Comparison of ENCODE assay signal across 21 mouse cellular contexts in the genomic region with DNA sequence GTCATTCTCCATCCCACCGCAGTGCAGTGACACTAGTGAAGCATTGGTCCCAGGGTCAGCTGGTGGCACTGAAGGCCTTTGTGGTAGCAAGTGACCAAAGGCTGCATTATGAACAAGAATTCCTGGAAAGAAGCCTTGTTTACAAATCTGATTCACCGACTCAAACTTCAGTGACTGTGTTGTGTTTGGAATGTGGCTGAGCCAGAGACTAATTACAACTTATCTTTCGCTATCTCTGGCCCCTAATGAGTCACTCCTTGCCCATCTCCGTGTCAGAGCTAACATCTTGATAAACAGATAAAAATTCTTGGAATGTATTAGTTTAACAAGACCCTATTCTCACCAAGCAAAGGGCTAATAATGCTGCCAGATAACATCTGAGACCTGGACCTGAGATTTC. TPM values are rescaled to one million over a fixed set of nuclear protein-coding genes. Genes with fewer than 3 reads are reported as not detected.
DNase-seq lines count a peak whose midpoint lies in the region; ATAC-seq and TF ChIP-seq lines count a peak whose summit lies in the region.
"Had no signal": no experiment of that assay in that cellular context is flagged by ENCODE, and none has a peak within 500 bp of the region (broad histone marks: within the 10 kb centered on the region; RNA-seq: fewer than 3 reads in every experiment).

No protein-coding gene starts in this region.

- DNase-seq in hindbrain, embryonic 10.5 days (ENCODE audit: low spot score) = no peak
- peak; percentile 8 for DNase-seq in 3134 (ENCODE audit: extremely low read depth, insufficient read length, low spot score)
- no peak for DNase-seq in Patski (ENCODE audit: low read depth, low spot score)
- DNase-seq in cerebellum, adult 11 months = no peak
- no peak for DNase-seq in liver
- DNase-seq in forebrain, postnatal 0 days = no peak
- DNase-seq: B cell, adult 2 months; cerebellum, adult 18-20 months; cerebellum, adult 9-11 months; cerebellum, postnatal 36 days; gastrocnemius, postnatal 36 days; heart, adult 11 months; heart, postnatal 4 days; kidney, adult 18-20 months had no signal

- CTCF ChIA-PET in Patski (lab: Charles Lee) = interaction anchor here (1.3 kb wide), 1 partner anchor 130 kb away, joined by 3 read pairs; no protein-coding TSS in a partner anchor

- no peaks in the 10 kb centered on the region for H3K79me2 ChIP-seq in C2C12 (ENCODE audit: control insufficient read depth, insufficient read depth)

- no peak overlapping the region for H3ac ChIP-seq in C2C12 (ENCODE audit: control insufficient read depth, insufficient read length, low read depth)

- no peak overlapping the region for H3K4me2 ChIP-seq in hindbrain, embryonic 12.5 days (replicated peaks)
- H3K4me2 ChIP-seq in forebrain, postnatal 0 days (ENCODE audit: low read depth) = no peak overlapping the region
- H3K4me2 ChIP-seq: embryonic facial prominence, embryonic 13.5 days; forebrain, embryonic 13.5 days; heart, embryonic 13.5 days; hindbrain, embryonic 14.5 days; intestine, embryonic 15.5 days had no signal

- no peaks in the 10 kb centered on the region for H3K27me3 ChIP-seq in hindbrain, embryonic 10.5 days (ENCODE audit: insufficient read depth, poor library complexity, severe bottlenecking)
- no peaks in the 10 kb centered on the region for H3K27me3 ChIP-seq in hindbrain, embryonic 12.5 days
- H3K27me3 ChIP-seq in C2C12 (ENCODE audit: control insufficient read depth, insufficient read depth, insufficient read length) (no peaks in the 10 kb centered on the region), Patski (no peaks in the 10 kb centered on the region)
- no peaks in the 10 kb centered on the region for H3K27me3 ChIP-seq in forebrain, postnatal 0 days (ENCODE audit: insufficient read depth, low read length)
- H3K27me3 ChIP-seq: embryonic facial prominence, embryonic 13.5 days; forebrain, embryonic 13.5 days; heart, embryonic 13.5 days; intestine, embryonic 15.5 days had no signal

- no peaks in the 10 kb centered on the region for H3K79me3 ChIP-seq in C2C12 (ENCODE audit: low read depth)

- no peaks in the 10 kb centered on the region for H3K36me3 ChIP-seq in hindbrain, embryonic 10.5 days
- no peaks in the 10 kb centered on the region for H3K36me3 ChIP-seq in hindbrain, embryonic 12.5 days
- H3K36me3 ChIP-seq in C2C12 (ENCODE audit: control insufficient read depth, insufficient read depth) = no peaks in the 10 kb centered on the region
- no peaks in the 10 kb centered on the region for H3K36me3 ChIP-seq in forebrain, postnatal 0 days (ENCODE audit: insufficient read depth)
- H3K36me3 ChIP-seq: embryonic facial prominence, embryonic 13.5 days; heart, embryonic 13.5 days; intestine, embryonic 15.5 days had no signal

- WGBS in hindbrain, embryonic 10.5 days = 78% methylated on average over 4 of the region's 4 CpGs
- 76% methylated on average over 4 of the region's 4 CpGs for WGBS in hindbrain, embryonic 12.5 days
- 74% methylated on average over 4 of the region's 4 CpGs for WGBS in forebrain, postnatal 0 days

- no peak for ATAC-seq in hindbrain, embryonic 12.5 days (ENCODE audit: low FRiP score)
- peak; percentile 61 for ATAC-seq in Patski
- ATAC-seq in forebrain, postnatal 0 days = no peak
- ATAC-seq: forebrain, embryonic 13.5 days had no signal

- H3K4me3 ChIP-seq in hindbrain, embryonic 10.5 days = no peak overlapping the region
- H3K4me3 ChIP-seq in hindbrain, embryonic 12.5 days = no peak overlapping the region
- H3K4me3 ChIP-seq in C2C12 (ENCODE audit: insufficient read depth, poor library complexity, severe bottlenecking) = no peak overlapping the region
- no peak overlapping the region for H3K4me3 ChIP-seq in forebrain, postnatal 0 days (ENCODE audit: low read depth, low read length)
- H3K4me3 ChIP-seq: embryonic facial prominence, embryonic 13.5 days; forebrain, embryonic 13.5 days; heart, embryonic 13.5 days; intestine, embryonic 15.5 days had no signal

- H3K27ac ChIP-seq in hindbrain, embryonic 10.5 days = 0 out of 2 replicates have a peak overlapping the region, but pooled peaks have one; percentile 1
- H3K27ac ChIP-seq in hindbrain, embryonic 12.5 days = no peak overlapping the region
- H3K27ac ChIP-seq in forebrain, postnatal 0 days (ENCODE audit: low read depth, low read length) = no peak overlapping the region
- H3K27ac ChIP-seq: embryonic facial prominence, embryonic 13.5 days; forebrain, embryonic 13.5 days; heart, embryonic 13.5 days; hindbrain, embryonic 14.5 days; intestine, embryonic 15.5 days had no signal

- POLR2A ChIA-PET in Patski (lab: Charles Lee) = interaction anchor here (1.0 kb wide), 1 partner anchor 17 kb away, joined by 3 read pairs; no protein-coding TSS in a partner anchor

- in situ Hi-C loops in Patski (cut with MboI; ENCODE audit: low pct_unique_long_range_greater_than_20kb) = no loop called here

- H3K9me3 ChIP-seq in hindbrain, embryonic 10.5 days = no peaks in the 10 kb centered on the region
- no peaks in the 10 kb centered on the region for H3K9me3 ChIP-seq in hindbrain, embryonic 12.5 days (replicated peaks)
- no peaks in the 10 kb centered on the region for H3K9me3 ChIP-seq in forebrain, postnatal 0 days (ENCODE audit: low read length)
- H3K9me3 ChIP-seq: embryonic facial prominence, embryonic 13.5 days; forebrain, embryonic 13.5 days; heart, embryonic 13.5 days; intestine, embryonic 15.5 days had no signal

- H3K9ac ChIP-seq in hindbrain, embryonic 12.5 days = no peak overlapping the region
- no peak overlapping the region for H3K9ac ChIP-seq in forebrain, postnatal 0 days
- H3K9ac ChIP-seq: embryonic facial prominence, embryonic 13.5 days; forebrain, embryonic 13.5 days; heart, embryonic 13.5 days; hindbrain, embryonic 14.5 days; intestine, embryonic 15.5 days had no signal

- TF ChIP-seq CTCF in C2C12 (IDR thresholded peaks at IDR 0.05; ENCODE audit: control insufficient read depth, insufficient read depth, insufficient read length) (no peak), Patski (IDR thresholded peaks at IDR 0.05) (no peak)
- no peak for TF ChIP-seq CTCF in forebrain, postnatal 0 days (IDR thresholded peaks at IDR 0.05; ENCODE audit: low read depth)

- H3K4me1 ChIP-seq in hindbrain, embryonic 10.5 days (replicated peaks) = peaks cover 25% of the 10 kb centered on the region
- peaks cover 5% of the 10 kb centered on the region for H3K4me1 ChIP-seq in hindbrain, embryonic 12.5 days
- no peaks in the 10 kb centered on the region for H3K4me1 ChIP-seq in forebrain, postnatal 0 days (ENCODE audit: insufficient read depth)

TF ChIP-seq in C2C12, 6 proteins besides CTCF, POLR2A, EP300 and RAD21:
- TF ChIP-seq FOSL1 (IDR thresholded peaks at IDR 0.05; ENCODE audit: insufficient read depth, low read length, poor library complexity, severe bottlenecking) (peak; percentile 48), MYOD1 (IDR thresholded peaks at IDR 0.05; ENCODE audit: control insufficient read depth, insufficient read length, low read depth) (peak; percentile 7), CEBPB (IDR thresholded peaks at IDR 0.05; ENCODE audit: low read depth) (no peak)

RNA-seq across cellular contexts. Expression of a gene that starts 27.6 kb away (rescaled TPM):
- polyA plus RNA-seq in hindbrain, embryonic 10.5 days (2016; fragmentation: Nextera tagmentation; extraction: Ambion mirVana) = 22.0 and 25.9 TPM in 2 replicates
- polyA plus RNA-seq in hindbrain, embryonic 12.5 days (2016; fragmentation: Nextera tagmentation; extraction: Ambion mirVana) = 28.6 and 29.8 TPM in 2 replicates
- 8.9 TPM for polyA plus RNA-seq in C2C12 (2012; fragmentation: generic; extraction: Trizol)
- polyA plus RNA-seq in Patski (2021) = 14.3 TPM
- total RNA-seq in forebrain, postnatal 0 days (2014; rRNA removed) = 19.3 and 20.5 TPM in 2 replicates
- polyA plus RNA-seq in forebrain, postnatal 0 days (2015; fragmentation: Nextera tagmentation; extraction: Ambion mirVana) = 7.2 and 12.8 TPM in 2 replicates
